Mouse (Mus musculus) left cerebral cortex, postnatal 36 days (tissue): ENCODE data around the gene Nfix. TPM values are rescaled to one million over a fixed set of nuclear protein-coding genes. Genes with fewer than 3 reads are reported as not detected.

ENCODE experiments used
- DNase-seq, 2 experiments: peaks; one replicate each; pipeline ENCODE4 v3.0.0; 2021 to 2022; ENCODE audit warnings: low spot score in 2 of 2, mixed read lengths in 1 of 2
- intact Hi-C: fragments of 180-260 bp; cut with DNase I; formaldehyde crosslinking; loops from one replicate; pipeline ENCODE4 v1.15.1; 2025
- total RNA-seq, 2 experiments: library from RNA; stranded (reverse); gene quantifications; 2 replicates each; pipeline ENCODE4 v1.2.3; 2021

The Nfix gene
- total RNA-seq, 2 experiments from 2014 or later: 303 to 353 TPM

- peak; percentile 82 to 85 for DNase-seq
- intact Hi-C loops: loop anchor here (5.0 kb wide), 1 partner anchor 38 kb away; no protein-coding TSS in a partner anchor
Measured at GRCm38 (mm10) chr8:84773833-84774232, 26.3 kb downstream of the Nfix start.

GRCm38 (mm10) chr8:84773304-84773703, 26.8 kb downstream of the Nfix start:
- no peak for DNase-seq
- intact Hi-C loops: loop anchor here (5.0 kb wide), 1 partner anchor 39 kb away; no protein-coding TSS in a partner anchor

GRCm38 (mm10) chr8:84772628-84773027, 27.5 kb downstream of the Nfix start:
- intact Hi-C loops: loop anchor here (5.0 kb wide), 1 partner anchor 40 kb away; no protein-coding TSS in a partner anchor
- no peak for DNase-seq

GRCm38 (mm10) chr8:84771941-84772378, 28.2 kb downstream of the Nfix start:
- intact Hi-C loops: loop anchor here (5.0 kb wide), 1 partner anchor 40 kb away; no protein-coding TSS in a partner anchor
- DNase-seq: peak in 1 of 2 experiments; percentile 65

GRCm38 (mm10) chr8:84771000-84771687, 29.0 kb downstream of the Nfix start:
- intact Hi-C loops: loop anchor here (5.0 kb wide), 1 partner anchor 41 kb away; no protein-coding TSS in a partner anchor
- DNase-seq: no peak

GRCm38 (mm10) chr8:84770100-84770953, 29.8 kb downstream of the Nfix start:
- DNase-seq: no peak
- intact Hi-C loops: loop anchor here (5.0 kb wide), 1 partner anchor 42 kb away; no protein-coding TSS in a partner anchor

GRCm38 (mm10) chr8:84769324-84769723, 30.8 kb downstream of the Nfix start:
- intact Hi-C loops: loop anchor here (5.0 kb wide), 1 partner anchor 33 kb away; the partner anchor contains the start of gene Nfix
- no peak for DNase-seq

- no peak for DNase-seq
- intact Hi-C loops: loop anchor here (5.0 kb wide), 1 partner anchor 34 kb away; the partner anchor contains the start of gene Nfix
Measured at GRCm38 (mm10) chr8:84768343-84769095, 31.6 kb downstream of the Nfix start.

GRCm38 (mm10) chr8:84767221-84767620, 32.9 kb downstream of the Nfix start:
- intact Hi-C loops: loop anchor here (5.0 kb wide), 1 partner anchor 35 kb away; the partner anchor contains the start of gene Nfix
- no peak for DNase-seq

GRCm38 (mm10) chr8:84766422-84766821, 33.7 kb downstream of the Nfix start:
- intact Hi-C loops: loop anchor here (5.0 kb wide), 1 partner anchor 36 kb away; the partner anchor contains the start of gene Nfix
- no peak for DNase-seq

GRCm38 (mm10) chr8:84765629-84766028, 34.5 kb downstream of the Nfix start:
- DNase-seq: no peak
- intact Hi-C loops: loop anchor here (2.0 to 5.0 kb wide), 2 partner anchors 17 to 37 kb away; partner anchors contain the start of gene Nfix

- no peak for DNase-seq
- intact Hi-C loops: loop anchor here (2.0 to 5.0 kb wide), 2 partner anchors 16 to 37 kb away; partner anchors contain the start of gene Nfix
Measured at GRCm38 (mm10) chr8:84764870-84765495, 35.2 kb downstream of the Nfix start.

GRCm38 (mm10) chr8:84764100-84764499, 36.0 kb downstream of the Nfix start:
- intact Hi-C loops: loop anchor here (2.0 kb wide), 1 partner anchor 15 kb away; no protein-coding TSS in a partner anchor
- no peak for DNase-seq

GRCm38 (mm10) chr8:84760901-84761300, 39.2 kb downstream of the Nfix start:
- DNase-seq: no peak
- intact Hi-C loops: no loop called here

- intact Hi-C loops: no loop called here
- DNase-seq: no peak
Measured at GRCm38 (mm10) chr8:84760405-84760805, 39.7 kb downstream of the Nfix start.

- intact Hi-C loops: no loop called here
Measured at GRCm38 (mm10) chr8:84759718-84760117, 40.4 kb downstream of the Nfix start.

GRCm38 (mm10) chr8:84759126-84759525, 41.0 kb downstream of the Nfix start:
- intact Hi-C loops: no loop called here
- DNase-seq: no peak

More at GRCm38 (mm10) chr8:84759718-84760117, 40.4 kb downstream of the Nfix start:
- no peak for DNase-seq

GRCm38 (mm10) chr8:84758308-84758707, 41.8 kb downstream of the Nfix start:
- intact Hi-C loops: no loop called here
- no peak for DNase-seq

- intact Hi-C loops: no loop called here
- DNase-seq: no peak
Measured at GRCm38 (mm10) chr8:84757501-84757900, 42.6 kb downstream of the Nfix start.
